Mouse (Mus musculus) neural tube, embryonic 14.5 days (tissue): Measurements from ENCODE around the gene Prkcq. TPM values are rescaled to one million over a fixed set of nuclear protein-coding genes. Genes with fewer than 3 reads are reported as not detected.
A peak's percentile ranks its signal among the peaks of the same experiment; 100 is the strongest.

Experiments used
- ATAC-seq: fragments of 200-750 bp; cut with Nextera tagmentation; 2 replicates; pipeline ENCODE4 v1.8.0; 2017; ENCODE audit warnings: low read depth, mild to moderate bottlenecking, moderate TSS enrichment, moderate library complexity
- H3K27ac ChIP-seq: fragments of 300-500 bp; sonication (generic); 2 replicates; pipeline ENCODE4 v1.5.1; 2014; ENCODE audit warnings: low read depth, mild to moderate bottlenecking, control low read depth, low read length, moderate library complexity, mixed read lengths
- H3K27me3 ChIP-seq: fragments of 300-500 bp; sonication (generic); 2 replicates; pipeline ENCODE4 v1.6.1; 2014; ENCODE audit warnings: low read length; ENCODE audit not compliant: control insufficient read depth, insufficient read depth
- H3K36me3 ChIP-seq: fragments of 300-500 bp; sonication (generic); 2 replicates; pipeline ENCODE4 v1.6.1; 2014; ENCODE audit warnings: low read length, mixed read lengths; ENCODE audit not compliant: control insufficient read depth, insufficient read depth
- H3K4me1 ChIP-seq: fragments of 300-500 bp; sonication (generic); 2 replicates; pipeline ENCODE4 v1.6.1; 2014; ENCODE audit warnings: low read length; ENCODE audit not compliant: control insufficient read depth, insufficient read depth
- H3K4me2 ChIP-seq: fragments of 300-500 bp; sonication (generic); 2 replicates; pipeline ENCODE4 v1.6.1; 2014; ENCODE audit warnings: mild to moderate bottlenecking, low read depth, low read length, control low read depth
- H3K4me3 ChIP-seq: fragments of 300-500 bp; sonication (generic); 2 replicates; pipeline ENCODE4 v1.5.1; 2014; ENCODE audit warnings: low read depth, low read length, control low read depth, mixed read lengths
- H3K9ac ChIP-seq: fragments of 300-500 bp; sonication (generic); replicated peaks from 2 replicates; pipeline ENCODE4 v1.6.1; 2014; ENCODE audit warnings: low read depth, mild to moderate bottlenecking, control low read depth, low read length, mixed read lengths
- H3K9me3 ChIP-seq: fragments of 300-500 bp; sonication (generic); 2 replicates; pipeline ENCODE4 v1.6.1; 2016; ENCODE audit warnings: low read length; ENCODE audit not compliant: control insufficient read depth
- WGBS: fragments of 180-500 bp; shearing (Covaris S2); extraction: QIAGEN DNeasy Blood & Tissue Kit; methylation state at CpG from one replicate; pipeline ENCODE4 v1.1.7; 2014; 5-methylcytosine and 5-hydroxymethylcytosine counted together
- polyA plus RNA-seq: library from polyadenylated mRNA; unstranded; fragments of >200 nt; fragmentation: Nextera tagmentation; extraction: Ambion mirVana; gene quantifications from 2 replicates; pipeline ENCODE4 v1.2.1, GENCODE M21; 2014

The Prkcq gene
- polyA plus RNA-seq, 1 experiment from 2014 or later: 39.0 TPM

DNA sequence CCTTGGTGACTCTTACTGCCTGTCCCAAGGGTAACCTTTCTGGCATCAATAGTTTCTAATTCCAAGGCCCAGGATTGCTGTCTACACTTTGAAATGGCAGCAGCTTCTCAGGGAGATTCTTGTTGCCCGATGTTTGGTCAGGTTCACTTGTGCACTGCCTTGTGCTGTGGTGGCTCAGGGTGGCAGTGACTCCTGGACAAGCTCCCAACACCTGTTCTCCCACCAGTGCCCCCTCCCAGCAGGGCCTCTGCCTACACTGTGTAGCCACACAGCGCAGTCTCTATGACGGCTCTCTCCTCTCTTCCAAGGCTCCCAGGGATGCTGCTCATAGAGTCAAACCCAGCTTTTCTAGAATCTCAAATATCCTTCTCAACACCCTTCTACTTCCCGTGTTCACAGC, 2.2 kb downstream of the Prkcq start:
- Histone ChIP-seq H3K4me3 (no peak overlapping the region), H3K27ac (no peak overlapping the region), H3K9me3 (no peaks in the 10 kb centered on the region), H3K36me3 (no peaks in the 10 kb centered on the region), H3K27me3 (no peaks in the 10 kb centered on the region), H3K4me1 (no peaks in the 10 kb centered on the region), H3K9ac (no peak overlapping the region), H3K4me2 (0 out of 2 replicates have a peak overlapping the region, but pooled peaks have one; percentile 7)
- WGBS: 75% methylated on average over 4 of the region's 4 CpGs
- ATAC-seq: no peak

DNA sequence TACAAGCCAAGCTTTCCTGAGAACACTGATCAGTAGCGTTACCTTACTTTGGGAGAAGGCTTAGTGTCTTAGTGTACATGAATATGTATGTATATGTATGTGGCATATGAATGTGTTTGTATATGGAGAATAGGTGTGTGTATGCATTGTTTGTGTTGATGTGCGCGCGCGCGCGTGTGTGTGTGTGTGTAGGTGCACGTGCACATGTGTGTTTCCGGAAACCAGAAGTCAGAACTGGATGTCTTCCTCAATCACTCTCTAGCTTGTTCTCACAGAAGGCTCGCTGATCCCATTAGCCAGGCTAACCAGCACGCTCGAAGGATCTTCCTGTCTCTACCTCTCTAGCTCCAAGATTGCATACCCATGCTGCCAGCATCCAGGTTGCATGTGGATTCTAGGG, 6.0 kb downstream of the Prkcq start:
- no peak for ATAC-seq
- Histone ChIP-seq H3K4me3 (no peak overlapping the region), H3K4me2 (no peak overlapping the region), H3K9me3 (no peaks in the 10 kb centered on the region), H3K27ac (no peak overlapping the region), H3K27me3 (no peaks in the 10 kb centered on the region), H3K4me1 (no peaks in the 10 kb centered on the region), H3K36me3 (no peaks in the 10 kb centered on the region), H3K9ac (no peak overlapping the region)
- 93% methylated on average over 12 of the region's 12 CpGs for WGBS

DNA sequence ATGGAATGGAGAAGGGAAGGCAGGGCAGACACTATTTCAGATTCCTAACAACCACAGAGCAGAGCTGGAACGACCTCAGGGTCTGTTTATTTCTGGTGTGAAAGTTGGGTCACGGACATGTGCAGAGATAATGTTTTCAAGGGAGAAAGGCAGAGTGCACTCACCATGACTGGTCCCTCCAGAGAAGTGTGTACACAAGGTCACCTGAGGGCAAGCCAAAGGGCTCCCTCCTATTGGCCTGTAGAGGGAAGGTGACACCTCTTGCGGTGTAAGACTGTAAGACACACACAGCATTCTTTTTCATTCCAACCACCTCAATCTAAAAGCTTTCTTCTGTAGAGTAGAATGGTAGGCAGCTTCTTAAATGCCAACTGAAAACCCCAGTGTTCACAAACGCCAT, 9.6 kb downstream of the Prkcq start:
- Histone ChIP-seq H3K27ac (no peak overlapping the region), H3K9me3 (no peaks in the 10 kb centered on the region), H3K4me1 (no peaks in the 10 kb centered on the region), H3K27me3 (no peaks in the 10 kb centered on the region), H3K36me3 (no peaks in the 10 kb centered on the region), H3K4me3 (no peak overlapping the region), H3K9ac (no peak overlapping the region), H3K4me2 (no peak overlapping the region)
- WGBS: 74% methylated on average over 4 of the region's 4 CpGs
- ATAC-seq: no peak

- no peak overlapping the region for H3K4me2 ChIP-seq
- H3K27me3 ChIP-seq: no peaks in the 10 kb centered on the region
- H3K27ac ChIP-seq: no peak overlapping the region
- H3K4me1 ChIP-seq: no peaks in the 10 kb centered on the region
- H3K36me3 ChIP-seq: no peaks in the 10 kb centered on the region
- H3K9me3 ChIP-seq: no peaks in the 10 kb centered on the region
- H3K9ac ChIP-seq: no peak overlapping the region
- WGBS: 82% methylated on average over 7 of the region's 7 CpGs
- H3K4me3 ChIP-seq: no peak overlapping the region
- no peak for ATAC-seq
These were observed 10.2 kb downstream of the Prkcq start for GRCm38 (mm10) chr2:11182096-11182495.

GRCm38 (mm10) chr2:11183991-11184390, 12.1 kb downstream of the Prkcq start:
- Histone ChIP-seq H3K9me3 (no peaks in the 10 kb centered on the region), H3K9ac (no peak overlapping the region), H3K4me1 (no peaks in the 10 kb centered on the region), H3K4me2 (no peak overlapping the region), H3K4me3 (no peak overlapping the region), H3K27me3 (no peaks in the 10 kb centered on the region), H3K36me3 (no peaks in the 10 kb centered on the region), H3K27ac (no peak overlapping the region)
- WGBS: 92% methylated on average over 5 of the region's 5 CpGs
- no peak for ATAC-seq

DNA sequence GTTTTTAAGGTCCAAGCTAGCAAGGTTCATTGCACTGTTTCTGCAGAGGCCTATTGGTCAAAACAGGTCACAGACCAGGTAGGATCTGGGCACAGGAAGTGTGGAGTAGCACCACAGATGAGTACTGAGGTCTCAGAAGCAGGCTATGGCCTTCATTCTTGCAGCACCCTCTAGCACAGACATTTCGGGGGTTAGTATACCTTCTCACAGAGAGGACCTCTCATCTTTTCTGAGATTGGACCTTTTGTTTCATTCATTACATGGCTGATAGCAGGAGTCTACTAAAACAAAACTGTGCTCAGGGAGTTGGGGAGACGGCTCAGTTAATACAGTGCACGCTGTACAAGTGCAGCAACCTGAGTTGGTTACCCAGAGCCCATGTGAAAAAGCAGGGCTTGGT, 14.7 kb downstream of the Prkcq start:
- no peak for ATAC-seq
- no peaks in the 10 kb centered on the region for H3K4me1 ChIP-seq
- H3K4me2 ChIP-seq: no peak overlapping the region
- H3K9me3 ChIP-seq: no peaks in the 10 kb centered on the region
- H3K9ac ChIP-seq: no peak overlapping the region
- WGBS: 98% methylated on average over 3 of the region's 3 CpGs
- no peaks in the 10 kb centered on the region for H3K36me3 ChIP-seq
- no peak overlapping the region for H3K4me3 ChIP-seq
- no peak overlapping the region for H3K27ac ChIP-seq
- no peaks in the 10 kb centered on the region for H3K27me3 ChIP-seq

- ATAC-seq: no peak
- H3K27me3 ChIP-seq: no peaks in the 10 kb centered on the region
- H3K4me3 ChIP-seq: no peak overlapping the region
- H3K9ac ChIP-seq: no peak overlapping the region
- no peak overlapping the region for H3K27ac ChIP-seq
- H3K36me3 ChIP-seq: no peaks in the 10 kb centered on the region
- no peaks in the 10 kb centered on the region for H3K9me3 ChIP-seq
- H3K4me1 ChIP-seq: no peaks in the 10 kb centered on the region
- no peak overlapping the region for H3K4me2 ChIP-seq
- WGBS: 73% methylated on average over 2 of the region's 2 CpGs
These were observed 15.3 kb downstream of the Prkcq start for GRCm38 (mm10) chr2:11187166-11187565.

DNA sequence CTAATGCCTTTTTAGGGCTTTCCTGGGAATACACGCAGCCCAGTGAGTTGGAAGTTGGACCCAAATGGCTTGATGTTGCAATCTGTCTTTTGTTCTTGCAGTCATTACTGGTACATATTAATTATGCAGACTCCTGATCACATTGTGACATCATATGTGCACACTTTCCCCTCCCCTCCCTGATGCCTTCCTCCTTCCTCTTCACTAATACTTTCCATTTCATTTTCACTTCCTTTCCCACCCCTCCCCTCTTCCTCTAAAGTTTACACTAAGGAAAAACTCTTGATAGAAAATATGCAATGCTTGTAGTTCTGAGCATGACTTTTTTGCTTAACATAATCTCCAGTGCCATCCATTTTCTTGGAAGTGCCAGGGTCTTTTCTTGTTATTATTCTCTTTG, 16.4 kb downstream of the Prkcq start:
- Histone ChIP-seq H3K4me3 (no peak overlapping the region), H3K9me3 (no peaks in the 10 kb centered on the region), H3K27me3 (no peaks in the 10 kb centered on the region), H3K4me2 (no peak overlapping the region), H3K27ac (no peak overlapping the region), H3K4me1 (no peaks in the 10 kb centered on the region), H3K36me3 (no peaks in the 10 kb centered on the region), H3K9ac (no peak overlapping the region)
- 86% methylated on average over 1 of the region's 1 CpGs for WGBS
- no peak for ATAC-seq

DNA sequence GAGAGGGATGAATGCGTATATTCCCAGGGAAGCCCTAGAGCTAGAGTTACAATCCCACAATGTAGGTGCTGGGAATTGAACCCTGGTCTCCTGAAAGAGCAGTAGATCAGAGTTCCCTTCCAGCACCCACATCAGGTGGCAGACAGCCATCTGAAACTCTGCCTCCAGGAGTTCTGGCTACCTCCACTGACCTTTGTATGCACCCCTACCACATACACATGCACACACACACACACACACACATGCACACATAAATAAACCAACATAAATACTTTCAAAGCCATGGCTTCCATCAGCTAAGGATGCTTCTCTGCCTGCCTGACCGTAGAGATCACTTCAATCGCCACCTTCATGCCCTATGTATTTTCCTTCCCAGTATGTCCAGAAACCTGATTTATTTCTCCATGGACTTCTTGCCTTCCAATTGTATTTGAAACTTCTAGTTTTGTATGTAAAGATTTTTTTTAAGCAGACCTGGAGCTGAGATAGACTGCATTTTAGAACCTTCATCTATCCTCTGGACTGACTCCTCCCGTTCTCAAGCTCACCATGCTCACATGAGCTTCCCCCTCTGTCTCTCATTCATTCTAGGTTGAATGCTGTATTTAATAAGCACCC, 17.4 kb downstream of the Prkcq start:
- Histone ChIP-seq H3K4me1 (no peaks in the 10 kb centered on the region), H3K27ac (no peak overlapping the region), H3K9me3 (no peaks in the 10 kb centered on the region), H3K4me3 (no peak overlapping the region), H3K9ac (no peak overlapping the region), H3K36me3 (no peaks in the 10 kb centered on the region), H3K4me2 (no peak overlapping the region), H3K27me3 (no peaks in the 10 kb centered on the region)
- ATAC-seq: no peak
- 94% methylated on average over 4 of the region's 4 CpGs for WGBS
